Comparison of ENCODE assay signal across 7 mouse cellular contexts in the genomic region with DNA sequence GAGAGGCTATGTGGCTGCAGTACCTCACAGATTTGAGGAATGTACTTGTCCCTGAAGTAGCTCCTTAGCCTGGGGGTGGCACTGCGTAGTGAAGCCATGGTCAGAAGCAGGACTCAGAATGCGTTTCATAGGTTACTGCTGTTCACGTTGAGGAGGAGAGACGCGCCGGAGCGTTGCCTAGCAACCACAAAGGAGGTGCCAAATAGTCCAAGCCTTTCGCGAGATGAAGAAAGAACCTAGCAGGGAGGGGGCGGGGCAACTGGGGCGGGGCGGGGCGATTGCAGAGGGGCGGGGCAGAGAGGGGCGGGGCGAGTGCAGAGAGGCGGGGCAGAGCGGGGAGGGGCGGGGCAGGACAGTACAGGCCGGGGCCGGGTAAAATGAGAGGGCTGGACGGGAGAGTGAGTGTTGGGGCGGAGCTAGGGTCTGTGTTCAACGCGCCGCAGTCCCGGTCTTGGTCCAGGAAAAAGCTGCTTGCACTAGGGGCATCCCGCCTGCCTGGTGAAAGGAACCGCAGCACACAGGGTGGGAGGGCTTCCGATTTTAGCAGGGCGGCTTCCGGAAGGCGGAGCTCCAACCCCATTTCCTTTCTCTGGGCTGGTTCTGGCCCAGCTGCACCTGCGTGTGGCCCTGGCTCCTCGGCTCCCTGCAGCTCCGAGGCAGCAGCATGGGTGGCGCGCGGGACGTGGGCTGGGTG. TPM values are rescaled to one million over a fixed set of nuclear protein-coding genes. Genes with fewer than 3 reads are reported as not detected.
DNase-seq lines count a peak whose midpoint lies in the region; ATAC-seq and TF ChIP-seq lines count a peak whose summit lies in the region.

A gene (minus strand): TSS at position 196 of the 694 bp plus-strand sequence.
A gene (plus strand): TSS at position 375 of the 694 bp plus-strand sequence.

- TF ChIP-seq CTCF in intestine, postnatal 0 days (IDR thresholded peaks at IDR 0.05; ENCODE audit: low read depth) = peak; percentile 39
- TF ChIP-seq CTCF in small intestine, adult 2 months (IDR thresholded peaks at IDR 0.05; ENCODE audit: extremely low read depth, insufficient read length, insufficient replicate concordance, low read depth, low read length) = no peak

- H3K4me3 ChIP-seq in intestine, postnatal 0 days (ENCODE audit: low read depth, low read length) = peak within 1 kb of the TSS; percentile 80
- H3K4me3 ChIP-seq in midbrain, embryonic 12.5 days = peak within 1 kb of the TSS; percentile 89
- H3K4me3 ChIP-seq in small intestine, adult 2 months (ENCODE audit: low read depth, low read length) = peak within 1 kb of the TSS; percentile 93

- no peaks in the 10 kb centered on the region for H3K9me3 ChIP-seq in intestine, postnatal 0 days (ENCODE audit: control insufficient read depth)
- no peaks in the 10 kb centered on the region for H3K9me3 ChIP-seq in midbrain, embryonic 12.5 days

- peak within 1 kb of the TSS; percentile 69 for H3K9ac ChIP-seq in intestine, postnatal 0 days (ENCODE audit: low read depth, low read length)
- peak within 1 kb of the TSS; percentile 89 for H3K9ac ChIP-seq in midbrain, embryonic 12.5 days (replicated peaks)

- no peaks in the 10 kb centered on the region for H3K4me1 ChIP-seq in intestine, postnatal 0 days (replicated peaks; ENCODE audit: control insufficient read depth, insufficient read depth, low read length)
- H3K4me1 ChIP-seq in midbrain, embryonic 12.5 days = peaks cover 17% of the 10 kb centered on the region
- H3K4me1 ChIP-seq in small intestine, adult 2 months (ENCODE audit: control insufficient read depth, insufficient read depth, insufficient read length, low read length) = peaks cover 2% of the 10 kb centered on the region; the same call in 1 of the 2 replicates

- intact Hi-C loops in left cerebral cortex, postnatal 4 days (cut with DNase I) = no loop called here

- H3K27me3 ChIP-seq in intestine, postnatal 0 days (replicated peaks; ENCODE audit: control insufficient read depth, insufficient read depth, low read length) = no peaks in the 10 kb centered on the region
- peaks cover 12% of the 10 kb centered on the region for H3K27me3 ChIP-seq in midbrain, embryonic 12.5 days
- no peaks in the 10 kb centered on the region for H3K27me3 ChIP-seq in small intestine, adult 2 months (ENCODE audit: control insufficient read depth, insufficient read depth, low read length)

- peak; percentile 98 for ATAC-seq in intestine, postnatal 0 days
- ATAC-seq in midbrain, embryonic 12.5 days (ENCODE audit: low FRiP score, low read depth) = peak; percentile 97

- under 1% methylated on average over 39 of the region's 40 CpGs for WGBS in intestine, postnatal 0 days
- under 1% methylated on average over 39 of the region's 40 CpGs for WGBS in midbrain, embryonic 12.5 days
- WGBS in small intestine, adult 2 months = 2% methylated on average over 39 of the region's 40 CpGs

- peak; percentile 58; the same call in 1 of the 2 replicates for TF ChIP-seq POLR2A in small intestine, adult 2 months (IDR thresholded peaks at IDR 0.05; ENCODE audit: low read depth, low read length)

- H3K4me2 ChIP-seq in intestine, postnatal 0 days (replicated peaks; ENCODE audit: low read depth) = peak within 1 kb of the TSS; percentile 83
- peak within 1 kb of the TSS; percentile 74 for H3K4me2 ChIP-seq in midbrain, embryonic 12.5 days (replicated peaks)

- H3K36me3 ChIP-seq in intestine, postnatal 0 days (ENCODE audit: control insufficient read depth, insufficient read depth) = peaks cover 19% of the 10 kb centered on the region
- peaks cover 26% of the 10 kb centered on the region for H3K36me3 ChIP-seq in midbrain, embryonic 12.5 days
- peaks cover 17% of the 10 kb centered on the region for H3K36me3 ChIP-seq in small intestine, adult 2 months (ENCODE audit: control insufficient read depth, insufficient read depth, low read length)

- peak; percentile 86 for DNase-seq in adrenal gland, adult 8-10 months
- DNase-seq in embryo, embryonic 9.5 days (ENCODE audit: extremely low spot score) = peak; percentile 91
- DNase-seq in gastrocnemius, postnatal 4 days (ENCODE audit: low spot score in 2 of 2) = peak; percentile 71 to 81
- peak; percentile 91 for DNase-seq in left cerebral cortex, postnatal 4 days

- peak within 1 kb of the TSS; percentile 82 for H3K27ac ChIP-seq in intestine, postnatal 0 days (ENCODE audit: low read depth, low read length)
- H3K27ac ChIP-seq in midbrain, embryonic 12.5 days (replicated peaks) = peak within 1 kb of the TSS; percentile 94
- peak within 1 kb of the TSS; percentile 50 for H3K27ac ChIP-seq in small intestine, adult 2 months (ENCODE audit: insufficient read depth, low read depth, low read length)

RNA-seq across cellular contexts. Expression of the first gene that starts in this region (rescaled TPM):
- under 1 TPM in 3 of 4 experiments, not detected in 1; 0.19 to 0.52 (median 0.21) TPM for total RNA-seq in adrenal gland, adult 8-10 months (2022)
- under 1 TPM; 0.29 to 0.34 TPM for total RNA-seq in gastrocnemius, postnatal 4 days (2021)
- 0.07 and 0.08 TPM in 2 replicates for polyA plus RNA-seq in intestine, postnatal 0 days (2015; fragmentation: Nextera tagmentation; extraction: Ambion mirVana)
- total RNA-seq in left cerebral cortex, postnatal 4 days (2021) = under 1 TPM; 0.26 to 0.36 TPM
- polyA plus RNA-seq in midbrain, embryonic 12.5 days (2016; fragmentation: Nextera tagmentation; extraction: Ambion mirVana) = 0.21 and 0.40 TPM in 2 replicates
- polyA plus RNA-seq in small intestine, adult 2 months (2012; rRNA removed) = not detected in 2 replicates

RNA-seq across cellular contexts. Expression of the second gene that starts in this region (rescaled TPM):
- total RNA-seq in adrenal gland, adult 8-10 months (2022) = 10 to 100 TPM; 21.3 to 23.2 (median 21.4) TPM
- 10 to 100 TPM; 12.6 to 12.8 TPM for total RNA-seq in gastrocnemius, postnatal 4 days (2021)
- 15.0 and 15.6 TPM in 2 replicates for polyA plus RNA-seq in intestine, postnatal 0 days (2015; fragmentation: Nextera tagmentation; extraction: Ambion mirVana)
- 10 to 100 TPM; 48.4 to 58.1 TPM for total RNA-seq in left cerebral cortex, postnatal 4 days (2021)
- polyA plus RNA-seq in midbrain, embryonic 12.5 days (2016; fragmentation: Nextera tagmentation; extraction: Ambion mirVana) = 79.1 and 81.3 TPM in 2 replicates
- polyA plus RNA-seq in small intestine, adult 2 months (2012; rRNA removed) = 12.0 and 31.8 TPM in 2 replicates

Comparison
In these comparisons a context has a peak if more than half of its experiments do, and no peak if none do; other contexts are left out.
1. Peak in every context shown above with its lines: DNase-seq, ATAC-seq, H3K4me3 ChIP-seq and H3K27ac ChIP-seq.